Mouse (Mus musculus): ENCODE measurements around the gene Timp2.

DNA sequence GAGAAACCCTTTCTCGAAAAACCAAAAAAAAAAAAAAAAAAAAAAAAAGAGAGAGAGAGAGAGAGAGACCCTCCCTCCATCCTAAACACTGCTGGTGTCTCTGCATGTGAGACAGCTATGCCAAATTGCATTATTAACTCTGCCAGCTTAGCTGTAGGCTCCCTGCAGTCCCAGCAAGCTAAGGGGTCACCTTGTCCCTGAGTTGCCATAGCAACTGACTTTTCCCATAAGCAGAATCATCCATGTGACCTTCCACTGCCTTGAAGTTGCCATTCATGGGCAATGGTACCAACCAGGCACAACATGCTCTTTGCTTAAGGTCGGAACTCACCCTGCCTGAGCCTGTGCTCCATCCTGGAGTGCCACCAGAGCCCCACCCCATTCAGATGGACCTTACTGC is 60.5 kb downstream of the Timp2 start:
- TF ChIP-seq CTCF (IDR thresholded peaks at IDR 0.05; ENCODE audit: low read depth, low read length) (no peak), POLR2A (IDR thresholded peaks at IDR 0.05; ENCODE audit: borderline replicate concordance, low read depth, low read length) (no peak)

Measured in bone marrow macrophage, adult 2 months (primary cell).